Mouse (Mus musculus) heart, postnatal 36 days (tissue): ENCODE results near the gene Pla2g2e. TPM values are rescaled to one million over a fixed set of nuclear protein-coding genes. Genes with fewer than 3 reads are reported as not detected.
"Not testable (repeated sequence)": the region's sequence is repeated elsewhere in the genome, so short reads cannot be mapped to it uniquely, and the experiment has no call there.

Experiments
- DNase-seq, 2 experiments: peaks; one replicate each; pipeline ENCODE4 v3.0.0; 2021 to 2022
- intact Hi-C: fragments of 180-260 bp; cut with DNase I; formaldehyde crosslinking; loops from one replicate; pipeline ENCODE4 v1.15.1; 2025
- total RNA-seq, 2 experiments: library from RNA; stranded (reverse); gene quantifications; 2 replicates each; pipeline ENCODE4 v1.2.3; 2021

Pla2g2e gene
- total RNA-seq, 2 experiments from 2014 or later, result 0.97 to 1.1 TPM

GRCm38 (mm10) chr4:138880811-138881584 lies 3.3 kb downstream of the Pla2g2e start:
- intact Hi-C loops, result no loop called here
- DNase-seq, result peak; percentile 35 to 49

DNA sequence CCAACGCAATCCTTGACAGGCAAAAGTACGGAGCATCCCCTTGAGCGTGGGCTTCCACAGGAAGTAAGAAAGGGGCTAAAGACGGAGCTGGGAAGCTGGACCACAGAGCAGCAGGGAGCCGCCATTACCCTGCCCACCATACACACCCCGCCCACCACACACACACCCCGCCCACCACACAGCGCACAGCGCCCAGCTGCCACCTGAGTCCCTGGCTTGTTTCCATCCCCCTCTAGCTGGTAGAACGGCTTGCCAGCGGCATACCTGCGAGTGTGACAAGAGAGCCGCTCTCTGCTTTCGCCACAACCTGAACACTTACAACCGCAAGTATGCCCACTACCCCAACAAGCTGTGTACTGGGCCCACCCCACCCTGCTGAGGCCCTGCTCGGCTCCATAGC lies 4.4 kb downstream of the Pla2g2e start:
- intact Hi-C loops, result no loop called here
- DNase-seq, result no peak

DNA sequence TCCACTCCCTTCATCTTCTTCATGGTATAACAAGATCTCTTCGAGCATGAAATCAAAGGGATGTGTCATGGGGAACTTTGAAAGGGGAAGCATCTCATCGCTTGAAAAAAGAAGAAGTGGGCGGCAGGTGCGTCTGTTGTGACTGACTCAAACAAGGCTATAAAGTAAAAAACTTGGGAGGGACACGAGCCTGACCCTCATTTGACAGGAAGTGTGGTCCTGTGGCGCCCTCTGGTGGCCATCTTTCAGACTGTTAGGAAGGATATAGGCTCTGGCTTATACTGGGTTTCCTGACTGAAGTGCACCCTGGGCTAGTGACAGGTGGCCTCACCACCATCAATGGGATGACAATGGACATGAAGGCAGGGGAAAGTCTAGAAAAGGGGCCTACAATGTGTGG lies 6.5 kb downstream of the Pla2g2e start:
- intact Hi-C loops, result loop anchor here (1.0 kb wide), 1 partner anchor 18 kb away; no protein-coding TSS in a partner anchor

DNA sequence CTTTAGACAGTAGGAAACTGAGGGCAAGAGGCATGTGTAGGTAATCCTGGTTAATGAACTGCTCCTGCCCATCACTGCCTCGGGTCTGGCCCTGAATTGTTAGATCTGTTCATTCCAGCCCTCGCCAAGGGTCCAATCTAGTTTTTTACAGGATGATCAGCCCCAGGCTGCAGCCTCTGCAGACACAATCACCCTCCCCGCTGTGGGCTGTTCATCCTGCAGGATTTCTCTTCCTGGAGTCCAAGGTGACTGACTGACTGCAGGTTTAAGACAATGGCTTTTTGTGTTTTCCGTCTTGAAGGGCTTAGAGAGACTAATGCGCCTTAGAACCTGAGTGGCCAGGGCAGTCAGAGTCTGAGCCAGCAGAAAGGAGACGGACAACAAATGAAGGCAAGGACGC lies 11.4 kb downstream of the Pla2g2e start:
- DNase-seq, result no peak
- intact Hi-C loops, result no loop called here

More for the DNA sequence above, 6.5 kb downstream of the Pla2g2e start:
- DNase-seq, result peak; percentile 83 to 91

DNA sequence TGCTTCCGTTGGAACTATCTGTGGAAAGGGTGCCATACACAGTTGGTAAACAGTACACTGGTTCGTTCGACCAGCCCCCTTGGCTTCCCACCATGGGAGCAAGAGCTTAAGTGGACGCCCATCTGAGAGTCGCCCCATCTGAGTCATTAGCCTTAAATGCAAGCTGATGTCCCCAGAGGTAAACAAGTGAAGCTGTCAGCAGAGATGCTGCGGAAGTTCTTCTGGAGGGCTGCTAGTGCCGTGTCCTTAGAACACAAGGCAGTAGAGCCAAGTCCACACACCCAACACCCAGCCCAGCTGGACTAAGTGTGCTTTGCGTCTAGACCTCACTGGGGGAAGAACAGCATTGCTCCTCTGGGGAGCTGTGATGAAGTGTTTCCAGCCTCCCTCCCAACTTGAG lies 11.9 kb downstream of the Pla2g2e start:
- DNase-seq, result peak; percentile 9 to 20
- intact Hi-C loops, result no loop called here

DNA sequence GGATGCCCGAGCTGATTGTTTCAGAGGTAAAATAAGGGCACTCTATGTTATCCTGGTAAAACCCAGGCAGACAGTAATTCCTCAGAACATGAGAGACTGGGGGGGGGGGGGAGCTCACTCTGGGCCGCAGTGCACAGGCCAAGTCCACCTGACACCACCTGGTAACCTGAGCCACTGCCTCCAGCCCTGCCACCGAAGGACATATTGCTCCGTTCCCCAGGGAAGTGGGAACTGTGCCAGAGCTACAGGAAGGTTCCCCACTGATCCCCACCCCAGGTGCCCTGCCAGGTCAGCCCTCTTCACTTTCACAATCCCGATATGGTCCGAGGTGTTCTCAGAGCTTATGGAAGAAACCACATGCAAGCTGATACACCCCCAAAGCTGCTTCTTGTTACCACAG lies 14.9 kb downstream of the Pla2g2e start:
- DNase-seq, result no peak
- intact Hi-C loops, result no loop called here

DNA sequence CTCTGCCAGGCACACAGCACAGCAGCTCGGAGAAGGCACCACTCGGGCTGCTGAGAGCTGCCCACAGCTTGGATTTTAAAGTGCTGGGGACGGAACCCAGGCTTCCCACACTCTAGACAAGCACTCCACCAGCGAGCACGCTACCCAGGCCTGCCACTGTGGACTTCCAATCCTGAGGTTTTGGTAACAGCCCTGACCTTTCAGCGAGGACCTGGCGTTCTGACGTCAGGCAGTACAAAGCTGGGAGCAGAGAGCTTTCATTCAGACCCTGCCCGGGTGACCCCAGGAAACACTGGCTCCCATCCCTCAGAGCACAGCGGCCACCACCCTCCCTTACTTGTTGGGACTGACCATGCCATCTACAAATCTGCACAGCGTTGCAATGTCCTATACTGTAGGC lies 16.0 kb downstream of the Pla2g2e start:
- intact Hi-C loops, DNase-seq: not testable (repeated sequence)

GRCm38 (mm10) chr4:138899361-138899760 lies 21.6 kb downstream of the Pla2g2e start:
- intact Hi-C loops, result no loop called here

GRCm38 (mm10) chr4:138905624-138906337 lies 28.0 kb downstream of the Pla2g2e start:
- DNase-seq, result no peak
- intact Hi-C loops, result no loop called here

More at GRCm38 (mm10) chr4:138899361-138899760, 21.6 kb downstream of the Pla2g2e start:
- DNase-seq, result no peak

DNA sequence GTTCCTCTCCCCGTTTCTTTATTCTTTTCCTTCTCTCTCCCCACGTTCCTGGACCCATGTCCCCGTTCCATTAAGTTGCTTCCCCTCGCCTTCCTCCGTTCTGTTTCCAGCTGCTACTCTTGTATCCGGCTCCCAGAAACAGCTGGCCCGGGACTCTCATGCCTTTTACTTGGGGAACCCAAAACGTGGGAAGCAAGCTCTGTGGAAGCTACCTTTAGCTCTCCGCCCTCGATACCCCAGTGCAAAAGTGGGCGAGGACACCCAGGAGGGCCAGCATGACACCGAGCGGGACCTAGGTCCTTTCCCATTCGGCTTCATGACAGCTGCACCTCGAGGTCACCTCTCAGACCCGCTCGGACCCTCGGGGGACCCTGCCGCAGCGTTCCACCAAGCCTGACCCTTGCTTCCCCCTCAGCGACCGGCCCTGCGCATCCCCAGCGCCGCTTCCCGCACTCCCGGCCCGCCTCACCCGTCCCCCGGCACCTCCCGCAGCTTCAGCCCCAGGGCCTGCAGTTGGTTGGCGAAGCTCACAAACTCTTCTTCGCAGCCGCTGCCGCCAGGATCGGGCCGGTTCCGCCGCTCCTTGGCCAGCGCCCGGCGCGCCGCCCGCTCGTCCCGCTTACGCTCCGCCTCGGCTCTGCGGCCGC lies 35.5 kb downstream of the Pla2g2e start:
- peak in 1 of 2 experiments; percentile 32 for DNase-seq
- intact Hi-C loops, result loop anchor here (10.0 kb wide), 1 partner anchor 342 kb away; no protein-coding TSS in a partner anchor

- intact Hi-C loops, result loop anchor here (10.0 kb wide), 1 partner anchor 341 kb away; no protein-coding TSS in a partner anchor
- DNase-seq, result peak; percentile 96 to 97
Measured at GRCm38 (mm10) chr4:138913797-138914196, 36.1 kb downstream of the Pla2g2e start, which contains the start of gene Otud3. Gene Otud3 (minus strand): TSS chr4:138913945.

DNA sequence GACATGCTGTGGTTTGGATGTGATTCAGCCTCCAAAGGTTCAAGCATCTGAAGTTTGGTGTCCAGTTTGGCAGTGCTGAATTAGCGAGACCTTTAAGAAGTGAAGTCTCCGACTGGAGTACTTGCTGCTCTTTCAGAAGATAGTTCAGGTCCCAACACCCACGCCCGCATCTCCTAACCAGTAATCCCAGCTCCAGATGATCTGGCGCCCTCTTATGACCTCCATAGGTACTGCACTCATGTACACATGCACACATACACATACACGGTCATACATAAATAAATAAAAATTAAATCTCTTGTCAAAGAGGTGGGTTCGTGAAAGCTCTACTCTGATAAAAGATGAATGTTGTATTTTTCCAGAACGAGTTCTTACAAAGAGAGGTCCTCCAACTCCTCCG lies 39.5 kb downstream of the Pla2g2e start:
- DNase-seq, result no peak
- intact Hi-C loops, result loop anchor here (10.0 kb wide), 1 partner anchor 338 kb away; no protein-coding TSS in a partner anchor

DNA sequence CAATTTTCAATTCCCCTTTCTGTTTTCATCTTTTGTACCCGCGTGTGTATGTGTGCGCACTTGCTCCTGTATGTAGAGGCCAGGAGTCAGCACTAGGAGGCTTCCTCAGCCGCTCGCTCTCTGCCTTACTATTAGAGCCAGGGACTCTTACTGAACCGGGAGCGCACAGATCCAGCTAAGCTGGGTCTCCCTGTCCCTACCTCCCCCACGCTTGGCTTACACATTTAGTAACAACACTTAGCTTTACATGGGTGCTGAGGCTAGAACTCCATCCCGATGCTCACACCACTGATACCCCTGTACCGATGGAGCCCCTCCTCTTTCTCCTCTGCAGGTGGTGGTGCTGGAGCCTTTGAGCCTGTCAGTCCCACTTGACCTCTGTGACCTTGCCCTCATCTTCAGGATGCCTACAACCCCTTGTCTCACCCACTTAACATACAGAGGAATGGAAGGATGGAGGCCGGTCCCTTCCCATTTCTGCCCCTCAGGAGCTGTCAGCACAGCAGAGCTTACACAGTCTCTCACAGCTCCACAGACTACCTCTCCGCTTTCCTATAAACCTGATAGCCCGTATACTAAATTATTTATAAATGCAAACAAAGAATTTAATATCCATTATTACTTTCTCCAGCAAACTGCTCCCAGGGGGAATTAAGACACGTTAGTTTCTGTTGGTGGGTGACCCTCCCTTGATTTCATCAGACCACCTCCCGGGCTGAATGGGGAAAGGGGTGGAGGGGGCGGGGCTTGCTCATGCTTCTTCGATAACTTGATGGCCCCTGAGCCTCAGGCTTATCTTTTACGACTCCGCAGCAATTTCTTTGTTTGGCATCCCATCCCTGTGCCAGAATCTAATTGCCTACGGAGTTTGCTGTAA lies 43.8 kb downstream of the Pla2g2e start:
- no peak for DNase-seq
- intact Hi-C loops, result loop anchor here (1.0 to 10.0 kb wide), 3 partner anchors 76 to 413 kb away; no protein-coding TSS in a partner anchor

DNA sequence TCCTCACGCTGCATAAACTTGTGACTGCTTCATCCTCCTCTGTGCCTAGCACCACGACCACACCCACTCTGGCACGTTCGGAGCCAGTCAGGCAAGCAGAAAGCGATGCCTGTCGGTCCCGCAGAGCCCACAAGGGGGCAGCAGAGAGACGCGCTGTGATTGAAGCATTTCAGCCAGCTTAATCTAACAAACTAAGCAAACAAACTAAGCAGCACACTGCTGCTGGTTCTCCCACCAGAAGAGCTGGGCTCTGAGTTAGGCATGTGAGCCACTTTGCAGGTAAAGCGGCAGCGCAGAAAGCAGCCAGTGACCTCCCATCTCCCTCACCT lies 44.4 kb downstream of the Pla2g2e start:
- peak; percentile 96 to 98 for DNase-seq
- intact Hi-C loops, result loop anchor here (1.0 to 10.0 kb wide), 3 partner anchors 75 to 413 kb away; no protein-coding TSS in a partner anchor

DNA sequence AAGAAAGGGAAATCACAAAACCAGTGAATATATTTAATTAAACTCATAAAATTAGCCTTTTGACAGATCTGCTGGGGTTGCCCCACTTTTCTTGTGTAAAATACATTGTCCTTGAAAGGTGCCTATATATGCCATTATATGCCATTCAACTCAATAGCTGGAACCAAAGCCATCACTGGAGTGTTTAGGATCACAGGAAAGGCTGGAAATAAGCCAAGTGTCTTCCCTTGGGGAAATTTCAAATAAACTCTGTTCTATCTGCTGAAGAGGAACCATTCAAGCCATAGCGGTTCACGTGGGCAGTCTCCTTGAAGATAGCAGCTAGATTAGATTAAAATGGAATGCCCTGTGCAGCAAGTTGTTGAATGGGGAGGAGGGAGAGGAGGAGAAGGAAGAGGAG lies 47.8 kb downstream of the Pla2g2e start:
- intact Hi-C loops, result loop anchor here (10.0 kb wide), 1 partner anchor 409 kb away; no protein-coding TSS in a partner anchor
- no peak for DNase-seq

Other genes with a start within 250 kb of the Pla2g2e start
- not detected for gene Vwa5b1, start 242.1 kb upstream of the Pla2g2e start, total RNA-seq
- under 1 TPM in 1 of 2 experiments, not detected in 1; 0.31 TPM for gene Pla2g2c, start 153.2 kb upstream of the Pla2g2e start, total RNA-seq
- gene Ubxn10, start 140.8 kb upstream of the Pla2g2e start, total RNA-seq, result 1 to 10 TPM; 1.5 to 3.1 TPM
- under 1 TPM in 1 of 2 experiments, not detected in 1; 0.24 TPM for gene Pla2g2f, start 120.3 kb upstream of the Pla2g2e start, total RNA-seq
- under 1 TPM; 0.30 to 0.36 TPM for gene Pla2g2d, start 102.2 kb upstream of the Pla2g2e start, total RNA-seq
- 10 to 100 TPM; 27.0 to 32.1 TPM for gene Pla2g5, start 14.5 kb upstream of the Pla2g2e start, total RNA-seq
- not detected for gene Gm13030, start 4.0 kb upstream of the Pla2g2e start, total RNA-seq
- gene Otud3, start 36.0 kb downstream of the Pla2g2e start, total RNA-seq, result 10 to 100 TPM; 10.6 to 11.6 TPM
- not detected for gene Rnf186, start 89.2 kb downstream of the Pla2g2e start, total RNA-seq
- gene Tmco4, start 94.9 kb downstream of the Pla2g2e start, total RNA-seq, result 1 to 10 TPM; 8.4 to 10.0 TPM
- gene Htr6, start 197.6 kb downstream of the Pla2g2e start, total RNA-seq, result not detected
- gene Nbl1, start 215.1 kb downstream of the Pla2g2e start, total RNA-seq, result 10 to 100 TPM; 25.5 to 29.1 TPM